8 mouse cellular contexts compared by ENCODE assay signal in genomic region chr5:144965639-144966351, GRCm38 (mm10). TPM values are rescaled to one million over a fixed set of nuclear protein-coding genes. Genes with fewer than 3 reads are reported as not detected.
DNase-seq lines count a peak whose midpoint lies in the region; ATAC-seq lines count a peak whose summit lies in the region.

TSS of gene Smurf1 (minus strand) at chr5:144965847.

- peak; percentile 81 for DNase-seq in gastrocnemius, postnatal 25 days
- peak; percentile 87 to 90 for DNase-seq in left cerebral cortex, postnatal 14 days (ENCODE audit: low spot score in 2 of 2)
- DNase-seq in right cerebral cortex, postnatal 14 days: peak; percentile 88
- peak; percentile 82 for DNase-seq in urinary bladder, postnatal 25 days (ENCODE audit: low spot score)

- ATAC-seq in activated CD4-positive, CD25-positive, alpha-beta regulatory T cell, adult 4 months: peak; percentile 37
- peak; percentile 43 for ATAC-seq in common myeloid progenitor, adult 5-6 weeks (replicated peaks; ENCODE audit: low read depth, poor library complexity, severe bottlenecking)
- peak; percentile 38 for ATAC-seq in inflammation-experienced regulatory T-cells, adult 6 months
- peak; percentile 26 for ATAC-seq in megakaryocyte-erythroid progenitor cell, adult 5-6 weeks (replicated peaks; ENCODE audit: low FRiP score, low TSS enrichment, poor library complexity, severe bottlenecking)

- intact Hi-C loops in left cerebral cortex, postnatal 14 days (cut with DNase I): loop anchor here (5.0 kb wide), 1 partner anchor 53 kb away; no protein-coding TSS in a partner anchor

RNA-seq across cellular contexts. Expression of gene Smurf1, which starts in this region (rescaled TPM):
- polyA plus RNA-seq in activated CD4-positive, CD25-positive, alpha-beta regulatory T cell, adult 4 months (2017; shearing (Covaris generic)): 1 to 10 TPM; 4.0 to 5.2 TPM
- 3.1 and 4.4 TPM in 2 replicates for total RNA-seq in common myeloid progenitor, adult 5-6 weeks (2017)
- total RNA-seq in gastrocnemius, postnatal 25 days (2021): 10 to 100 TPM; 11.5 to 12.6 TPM
- polyA plus RNA-seq in inflammation-experienced regulatory T-cells, adult 6 months (2017; shearing (Covaris generic)): 1 to 10 TPM; 2.7 to 6.8 (median 5.4) TPM
- total RNA-seq in left cerebral cortex, postnatal 14 days (2021): 10 to 100 TPM; 37.2 to 40.8 TPM
- 1.9 and 4.1 TPM in 2 replicates for total RNA-seq in megakaryocyte-erythroid progenitor cell, adult 5-6 weeks (2014; fragmentation: Nextera tagmentation)
- 1.0 and 5.1 TPM in 2 replicates for total RNA-seq in megakaryocyte-erythroid progenitor cell, adult 5-6 weeks (2017)

Comparison
In these comparisons a context has a peak if more than half of its experiments do, and no peak if none do; other contexts are left out.
1. Peak in every context shown above with its lines: DNase-seq and ATAC-seq.